Mouse (Mus musculus): ENCODE results near the gene Actr6. TPM values are rescaled to one million over a fixed set of nuclear protein-coding genes. Genes with fewer than 3 reads are reported as not detected.

Gene Actr6
- polyA plus RNA-seq, 1 experiment from 2014 or later = 55.6 TPM

- no peaks in the 10 kb centered on the region for H3K9me3 ChIP-seq
- H3K4me2 ChIP-seq = no peak overlapping the region
- no peak for ATAC-seq (replicated peaks)
- H3K36me3 ChIP-seq (replicated peaks) = no peaks in the 10 kb centered on the region
- no peaks in the 10 kb centered on the region for H3K27me3 ChIP-seq (replicated peaks)
- H3K27ac ChIP-seq = no peak overlapping the region
- no peaks in the 10 kb centered on the region for H3K4me1 ChIP-seq
- no peak overlapping the region for H3K4me3 ChIP-seq
- WGBS = 91% methylated on average over 8 of the region's 8 CpGs
- H3K9ac ChIP-seq = no peak overlapping the region
Measured at GRCm38 (mm10) chr10:89664977-89665645, 67.0 kb downstream of the Actr6 start.

Other genes starting within 250 kb of the Actr6 start
- gene Nr1h4, start 198.7 kb downstream of the Actr6 start, polyA plus RNA-seq (2015; fragmentation: Nextera tagmentation; extraction: Ambion mirVana) = 0.08 TPM in 1 of 2 replicates, not detected in the other
- gene Slc17a8, start 111.0 kb downstream of the Actr6 start, polyA plus RNA-seq (2015; fragmentation: Nextera tagmentation; extraction: Ambion mirVana) = 1.3 and 1.5 TPM in 2 replicates
- 9.1 and 10.1 TPM in 2 replicates for gene Scyl2, start 46.0 kb downstream of the Actr6 start, polyA plus RNA-seq (2015; fragmentation: Nextera tagmentation; extraction: Ambion mirVana)
- 30.0 TPM in 2 replicates for gene Uhrf1bp1l, start 12.7 kb upstream of the Actr6 start, polyA plus RNA-seq (2015; fragmentation: Nextera tagmentation; extraction: Ambion mirVana)
- 89.6 and 96.8 TPM in 2 replicates for gene Anks1b, start 141.2 kb upstream of the Actr6 start, polyA plus RNA-seq (2015; fragmentation: Nextera tagmentation; extraction: Ambion mirVana)